Mouse (Mus musculus) Patski (cell line): ENCODE results near the gene Tnrc6a. TPM values are rescaled to one million over a fixed set of nuclear protein-coding genes. Genes with fewer than 3 reads are reported as not detected.
"Not testable (repeated sequence)": the region's sequence is repeated elsewhere in the genome, so short reads cannot be mapped to it uniquely, and the experiment has no call there.

Experiments used
- ATAC-seq: fragments of 100-300 bp; one replicate; pipeline ENCODE4 v1.8.0; 2021
- CTCF ChIA-PET: fragments of 350-600 bp; sonication (Branson Sonifier 250); formaldehyde crosslinking; loops from one replicate; lab custom pipeline; 2022; ENCODE audit warnings: inconsistent platforms; lab: Charles Lee
- POLR2A ChIA-PET: fragments of 350-600 bp; sonication (Branson Sonifier 250); formaldehyde crosslinking; loops from one replicate; lab custom pipeline; 2022; ENCODE audit warnings: antibody characterized with exemption, inconsistent platforms; lab: Charles Lee
- DNase-seq: peaks from one replicate; pipeline ENCODE4 v3.0.0-alpha.2; 2011; ENCODE audit warnings: low read depth, low spot score
- H3K27me3 ChIP-seq: fragments of 371-371 bp; one replicate; pipeline ENCODE4 v1.5.1; 2021
- CTCF ChIP-seq: fragments of 100-300 bp; IDR thresholded peaks from one replicate; pipeline ENCODE4 v1.5.1; 2021
- in situ Hi-C: fragments of 300-500 bp; cut with MboI; formaldehyde crosslinking; loops from 3 replicates; pipeline ENCODE4 v1.11.1; 2018; ENCODE audit warnings: low pct_unique_long_range_greater_than_20kb, mixed read lengths
- polyA plus RNA-seq: library from polyadenylated mRNA; unstranded; gene quantifications from one replicate; pipeline ENCODE4 v1.2.3, GENCODE M21; 2021

Tnrc6a gene
- 34.1 TPM for polyA plus RNA-seq

DNA sequence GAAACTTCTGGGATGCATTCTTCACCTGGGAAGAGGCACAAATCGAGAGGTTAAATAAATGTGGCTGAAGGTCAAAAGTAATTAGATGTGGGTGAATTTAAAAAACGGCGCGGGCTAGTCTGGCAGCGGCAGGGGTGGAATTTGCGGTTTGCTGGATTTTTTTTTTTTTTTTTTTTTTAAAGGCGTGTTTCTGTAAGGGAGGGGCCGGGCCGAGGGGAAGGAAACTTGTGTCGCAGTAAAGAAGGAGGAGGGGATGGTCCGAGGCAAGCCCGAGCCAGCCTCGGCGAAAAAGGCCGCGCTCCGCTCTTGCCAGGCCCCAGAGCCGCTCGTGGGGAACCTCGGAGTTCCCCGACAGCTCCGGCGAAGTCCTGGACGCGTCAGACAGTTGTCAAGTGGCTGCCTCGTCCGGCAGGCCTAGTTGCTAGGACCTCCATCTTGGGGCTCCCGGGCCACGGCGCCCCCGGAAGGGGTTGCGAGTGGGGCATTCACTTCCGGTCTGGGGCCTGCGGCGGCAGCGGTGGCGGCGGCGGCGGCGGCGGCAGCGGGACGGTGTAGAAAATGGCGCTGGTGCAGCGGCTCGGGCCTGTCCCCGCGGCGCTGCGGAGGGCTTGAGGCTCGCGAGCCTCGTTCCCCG is at the start of gene Tnrc6a:
Tnrc6a (plus strand) TSS at position 221 of the 634 bp plus-strand sequence.
- peak; percentile 95 for ATAC-seq
- in situ Hi-C loops, result no loop called here
- CTCF ChIA-PET, result interaction anchor here (1.6 kb wide), 1 partner anchor 9 kb away, joined by 5 read pairs; no protein-coding TSS in a partner anchor

DNA sequence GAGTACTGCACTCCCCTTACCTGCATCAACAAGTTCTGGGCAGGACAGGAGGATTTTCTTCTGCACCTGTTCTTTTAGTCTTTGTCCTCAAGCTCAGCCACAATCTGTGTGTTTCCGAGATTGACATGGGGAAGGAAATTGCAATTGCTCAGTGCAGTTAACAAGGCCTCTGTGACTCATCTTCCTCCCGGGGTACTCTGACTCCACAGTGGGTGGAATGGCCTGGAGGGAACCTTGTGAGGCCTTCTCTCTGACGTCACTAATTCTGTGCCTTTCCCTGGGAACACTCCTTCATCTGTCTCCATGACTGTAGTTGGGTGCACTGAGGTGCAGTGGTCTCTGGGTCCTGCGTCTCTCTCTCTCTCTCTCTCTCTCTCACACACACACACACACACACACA is 41.4 kb upstream of the Tnrc6a start:
- ATAC-seq (no peak), DNase-seq (no peak)
- H3K27me3 ChIP-seq, result no peaks in the 10 kb centered on the region
- ChIA-PET POLR2A (no interaction called here), CTCF (interaction anchor here (1.6 kb wide), 1 partner anchor 9 kb away, joined by 3 read pairs; no protein-coding TSS in a partner anchor)
- in situ Hi-C loops, result no loop called here
- TF ChIP-seq CTCF, result no peak

More for the DNA sequence above, at the start of gene Tnrc6a:
- DNase-seq, result peak; percentile 65
- POLR2A ChIA-PET, result interaction anchor here (0.5 to 1.2 kb wide), 3 partner anchors 14 to 50 kb away, joined by 4 to 9 read pairs (median 5); no protein-coding TSS in a partner anchor
- TF ChIP-seq CTCF, result no peak
- no peaks in the 10 kb centered on the region for H3K27me3 ChIP-seq

DNA sequence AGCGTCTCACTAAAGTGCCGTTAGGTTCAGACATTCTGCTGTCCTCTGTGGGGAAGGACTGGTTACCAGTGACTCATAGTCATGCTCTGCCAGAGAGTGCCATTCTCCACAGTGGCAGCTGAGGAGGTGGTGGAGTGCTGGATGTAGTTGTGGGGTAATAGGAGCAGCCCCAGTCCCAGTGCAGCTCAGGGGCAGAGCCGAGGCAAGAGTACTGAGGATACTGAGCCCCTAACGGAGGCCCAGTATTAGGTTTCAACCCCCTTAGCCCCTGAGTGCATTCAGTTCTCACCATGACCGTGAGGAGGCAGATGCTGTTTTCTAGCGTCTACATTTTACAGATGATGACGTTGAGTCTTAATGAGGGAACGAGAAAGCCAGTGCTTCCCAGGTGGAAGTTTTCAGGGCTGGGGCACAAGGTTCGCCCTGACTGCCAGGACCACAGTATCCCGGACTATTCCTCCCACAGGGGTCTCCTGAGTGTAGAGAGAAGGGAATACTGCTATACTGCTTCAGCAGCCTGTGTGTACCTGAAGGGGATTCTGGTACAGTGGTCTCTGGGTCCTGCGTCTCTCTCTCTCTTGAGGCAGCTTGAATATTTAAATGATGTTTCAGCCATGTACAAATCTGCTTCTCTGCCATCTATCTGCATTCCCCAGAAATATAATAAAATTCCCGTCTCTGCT is 40.1 kb upstream of the Tnrc6a start:
- no peak for DNase-seq
- H3K27me3 ChIP-seq, result no peaks in the 10 kb centered on the region
- ATAC-seq, result peak; percentile 75
- TF ChIP-seq CTCF, result no peak
- ChIA-PET POLR2A (interaction anchor here (1.2 to 1.4 kb wide), 2 partner anchors 14 kb away, joined by 3 to 5 read pairs; no protein-coding TSS in a partner anchor), CTCF (no interaction called here)
- in situ Hi-C loops, result no loop called here

DNA sequence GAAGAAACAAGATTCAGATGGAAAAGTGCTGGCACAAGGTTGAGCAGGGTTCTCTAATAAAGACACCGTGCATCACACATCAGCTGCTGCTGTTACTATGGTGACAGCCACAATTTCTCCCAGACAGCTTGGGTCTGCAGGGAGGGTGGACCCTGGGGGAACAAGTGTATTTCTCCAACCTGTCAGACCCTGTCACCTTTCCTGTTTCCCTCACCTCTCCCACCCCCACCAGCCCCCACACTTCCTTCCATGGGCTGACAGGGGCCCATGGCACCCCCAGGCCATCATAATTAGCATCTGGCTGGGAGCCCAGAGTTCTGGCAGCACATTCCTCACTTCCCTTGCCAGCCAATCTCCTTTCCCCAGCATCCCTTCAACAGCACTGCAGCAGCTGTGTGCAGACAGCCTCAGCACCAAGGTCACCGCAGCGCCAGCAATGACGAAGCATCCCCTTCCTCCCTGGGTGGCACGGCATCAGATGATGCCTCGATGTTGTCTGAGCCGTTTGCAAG is 39.4 kb upstream of the Tnrc6a start:
- ATAC-seq, result peak; percentile 68
- ChIA-PET CTCF (interaction anchor here (0.7 kb wide), 1 partner anchor 9 kb away, joined by 3 read pairs; no protein-coding TSS in a partner anchor), POLR2A (interaction anchor here (0.7 to 1.4 kb wide), 4 partner anchors 10 to 18 kb away, joined by 3 to 6 read pairs (median 4); no protein-coding TSS in a partner anchor)
- no peaks in the 10 kb centered on the region for H3K27me3 ChIP-seq
- in situ Hi-C loops, result no loop called here
- TF ChIP-seq CTCF, result no peak
- peak; percentile 53 for DNase-seq

DNA sequence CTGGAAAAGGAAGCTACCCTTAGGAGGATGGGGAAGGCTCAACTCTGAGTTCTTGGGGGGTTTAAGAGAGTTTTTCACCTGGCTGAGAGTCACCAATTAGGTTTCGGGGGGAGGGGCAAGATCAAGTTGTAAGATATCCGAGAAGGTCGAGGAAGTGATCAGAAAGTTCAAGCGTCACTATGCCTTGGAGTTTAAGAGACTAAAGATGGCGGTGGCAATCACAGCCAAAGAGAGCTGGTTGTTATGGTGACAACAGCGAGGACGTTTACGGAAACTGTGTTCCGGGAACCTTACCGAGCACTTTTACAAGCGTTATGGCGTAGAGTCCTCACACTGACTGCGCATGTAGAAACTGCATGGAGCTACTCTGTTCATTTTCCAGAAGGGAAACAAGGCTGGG is 39.0 kb upstream of the Tnrc6a start:
- ATAC-seq, result no peak
- CTCF ChIA-PET, result interaction anchor here (0.7 kb wide), 1 partner anchor 9 kb away, joined by 3 read pairs; no protein-coding TSS in a partner anchor
- no peaks in the 10 kb centered on the region for H3K27me3 ChIP-seq
- no peak for TF ChIP-seq CTCF
- POLR2A ChIA-PET, result interaction anchor here (0.7 to 1.4 kb wide), 4 partner anchors 9 to 17 kb away, joined by 3 to 6 read pairs (median 4); no protein-coding TSS in a partner anchor
- no peak for DNase-seq
- in situ Hi-C loops, result no loop called here

DNA sequence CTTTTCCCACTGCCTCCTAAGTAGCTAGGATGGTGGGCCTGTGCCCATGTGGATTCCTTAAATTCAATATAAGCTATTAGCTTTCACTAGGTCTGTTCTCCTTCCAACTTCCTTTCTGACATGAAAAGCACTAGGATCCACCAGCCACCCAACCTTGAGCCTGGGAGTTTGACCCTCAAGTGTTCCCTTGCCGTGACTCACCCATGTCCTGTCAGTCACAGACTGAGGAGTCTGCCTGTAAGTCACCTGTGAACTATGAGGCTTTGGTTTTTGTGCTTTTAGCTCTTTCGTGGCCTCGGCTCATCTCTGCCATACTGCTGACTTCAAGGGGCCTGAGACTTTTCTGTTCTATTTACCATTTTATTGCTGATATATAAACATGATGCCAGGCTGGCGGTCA is 34.8 kb upstream of the Tnrc6a start:
- no peaks in the 10 kb centered on the region for H3K27me3 ChIP-seq
- POLR2A ChIA-PET, result no interaction called here
- TF ChIP-seq CTCF, result no peak
- ATAC-seq (no peak), DNase-seq (no peak)
- in situ Hi-C loops, result no loop called here
- CTCF ChIA-PET, result interaction anchor here (0.8 to 1.6 kb wide), 2 partner anchors 9 to 21 kb away, joined by 3 read pairs; no protein-coding TSS in a partner anchor

DNA sequence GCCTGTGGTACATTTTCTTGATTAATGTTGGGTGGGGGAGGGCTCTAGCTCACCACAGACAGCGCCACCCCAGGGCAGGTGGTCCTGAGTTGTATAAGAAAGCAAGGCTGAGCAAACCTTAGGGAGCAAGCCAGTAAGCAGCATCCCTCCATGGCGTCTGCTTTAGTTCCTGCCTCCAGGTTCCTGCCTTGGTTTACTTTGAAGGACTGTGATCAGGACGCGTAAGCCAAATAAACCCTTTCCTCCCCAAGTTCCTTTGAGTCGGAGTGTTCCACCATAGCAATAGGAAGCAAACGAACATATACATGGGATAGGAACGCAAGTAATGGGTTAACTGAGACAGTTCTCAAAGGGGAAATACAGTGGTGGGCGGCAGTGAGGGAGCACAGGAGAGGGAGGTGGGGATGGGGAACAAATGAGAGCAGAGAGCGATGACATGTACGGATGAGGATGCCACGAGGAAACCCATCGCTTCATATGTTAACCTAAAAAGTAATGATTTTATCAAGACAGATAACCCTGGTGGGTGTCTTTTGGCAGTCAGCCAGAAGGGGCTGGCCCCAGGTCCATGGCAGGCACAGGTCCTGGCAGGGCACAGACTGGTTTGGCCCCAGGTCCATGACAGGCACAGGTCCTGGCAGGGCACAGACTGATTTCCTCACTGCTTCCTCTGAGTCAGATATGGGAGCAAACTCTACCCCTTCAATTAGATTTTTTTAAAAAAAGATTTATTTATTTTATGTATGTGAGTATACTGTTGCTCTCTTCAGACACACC is 27.2 kb upstream of the Tnrc6a start:
- DNase-seq (no peak), ATAC-seq (no peak)
- no peak for TF ChIP-seq CTCF
- in situ Hi-C loops, result no loop called here
- ChIA-PET POLR2A (interaction anchor here (1.0 kb wide), 1 partner anchor 13 kb away, joined by 3 read pairs; no protein-coding TSS in a partner anchor), CTCF (no interaction called here)
- H3K27me3 ChIP-seq, result no peaks in the 10 kb centered on the region

DNA sequence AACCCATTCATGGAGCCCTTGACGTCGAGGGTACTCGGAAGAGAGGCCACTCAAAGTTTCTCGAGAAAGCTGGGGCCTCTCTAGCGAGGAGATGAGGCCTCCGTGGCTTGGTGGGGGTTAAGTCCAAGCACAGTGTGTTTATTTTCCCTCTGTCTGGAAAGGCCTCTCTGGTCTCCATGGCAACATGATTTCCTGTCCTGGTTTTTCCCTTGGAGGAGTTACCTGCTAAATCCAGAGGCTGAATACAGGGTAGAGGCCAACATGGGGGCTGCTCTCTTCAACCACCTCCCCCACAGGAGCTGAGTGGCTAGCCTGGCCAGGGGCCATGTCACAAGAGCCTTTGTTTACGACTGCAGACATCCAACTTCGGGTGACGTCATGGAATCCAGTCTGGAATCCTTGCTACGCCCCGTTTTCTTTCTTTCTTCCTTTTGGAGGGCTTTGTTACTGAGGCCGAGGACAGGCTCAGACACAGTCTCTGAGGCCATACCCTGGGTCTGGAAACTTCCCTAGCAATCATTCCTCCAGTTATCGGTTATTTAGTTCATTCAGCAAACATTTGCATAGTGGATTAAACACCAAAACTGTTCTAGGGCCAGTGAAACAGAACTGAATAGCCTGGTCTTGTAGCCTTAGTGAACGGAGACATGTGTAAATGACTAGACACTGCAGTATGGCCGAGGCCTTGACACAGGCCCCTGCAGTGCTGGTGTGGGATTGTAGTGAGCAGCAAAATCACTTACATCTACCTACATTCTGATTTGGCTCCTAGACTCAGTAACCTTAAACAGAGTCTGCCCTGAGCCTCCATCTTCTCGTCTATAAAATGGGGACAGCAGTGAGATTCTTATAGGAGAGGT is 25.6 kb upstream of the Tnrc6a start:
- DNase-seq (no peak), ATAC-seq (peak; percentile 72)
- ChIA-PET POLR2A (interaction anchor here (1.0 kb wide), 1 partner anchor 14 kb away, joined by 3 read pairs; no protein-coding TSS in a partner anchor), CTCF (interaction anchor here (0.9 to 1.0 kb wide), 2 partner anchors 10 to 13 kb away, joined by 3 read pairs; no protein-coding TSS in a partner anchor)
- in situ Hi-C loops, result no loop called here
- H3K27me3 ChIP-seq, result no peaks in the 10 kb centered on the region
- no peak for TF ChIP-seq CTCF

DNA sequence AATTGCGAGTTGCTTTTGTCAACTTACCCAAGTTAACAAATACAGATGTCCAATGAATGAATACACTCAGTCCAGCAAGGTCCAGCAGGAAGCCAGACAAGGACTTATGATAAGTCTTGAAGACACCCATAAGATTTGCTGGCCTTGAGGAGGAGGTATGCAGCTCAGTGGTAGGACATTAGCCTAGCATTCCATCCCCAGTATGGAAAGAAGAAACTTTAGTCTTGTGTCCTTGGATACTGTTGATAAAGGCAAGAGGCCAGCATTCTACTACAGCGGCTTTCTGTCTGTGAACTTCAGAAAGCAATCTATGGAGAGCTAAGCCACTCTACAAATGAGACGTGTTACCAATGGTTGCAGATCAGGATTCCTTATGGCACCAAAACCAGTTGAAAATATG is 22.4 kb upstream of the Tnrc6a start:
- DNase-seq, result no peak
- CTCF ChIA-PET, result interaction anchor here (2.2 kb wide), 1 partner anchor 9 kb away, joined by 8 read pairs; no protein-coding TSS in a partner anchor
- ATAC-seq, result no peak
- in situ Hi-C loops, result no loop called here
- TF ChIP-seq CTCF, result no peak
- POLR2A ChIA-PET, result no interaction called here
- H3K27me3 ChIP-seq, result no peaks in the 10 kb centered on the region

DNA sequence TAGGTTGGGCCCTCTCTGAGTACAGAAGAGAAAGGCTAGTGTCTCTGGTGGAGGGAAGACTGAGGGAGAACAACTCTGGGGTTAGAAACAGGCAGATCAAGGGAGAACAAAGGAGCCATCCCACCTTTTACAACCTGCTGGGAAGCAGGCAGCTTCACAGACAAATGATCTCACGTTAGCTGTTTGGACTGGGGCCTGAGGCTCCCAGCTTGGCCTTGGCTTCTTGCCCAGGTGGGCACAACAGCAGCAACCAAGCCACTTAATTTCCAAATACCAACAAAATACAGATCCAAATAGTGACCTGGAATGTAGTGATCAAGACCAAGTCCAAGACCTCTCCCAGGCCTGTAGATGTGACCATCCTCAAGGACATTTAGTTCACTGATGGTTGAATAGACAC is 18.3 kb upstream of the Tnrc6a start:
- POLR2A ChIA-PET, ATAC-seq, in situ Hi-C loops, DNase-seq, H3K27me3 ChIP-seq: not testable (repeated sequence)
- CTCF ChIA-PET, result interaction anchor here (1.1 kb wide), 1 partner anchor 17 kb away, joined by 3 read pairs; no protein-coding TSS in a partner anchor
